Mouse (Mus musculus) fibroblast of lung, adult 2 months (primary cell): ENCODE data around the gene Lce1d.
"Not testable (repeated sequence)": the region's sequence is repeated elsewhere in the genome, so short reads cannot be mapped to it uniquely, and the experiment has no call there.

Source experiments
- DNase-seq: peaks from one replicate; pipeline ENCODE4 v3.0.0-alpha.2; 2011; ENCODE audit warnings: low read depth

Gene Lce1d

DNA sequence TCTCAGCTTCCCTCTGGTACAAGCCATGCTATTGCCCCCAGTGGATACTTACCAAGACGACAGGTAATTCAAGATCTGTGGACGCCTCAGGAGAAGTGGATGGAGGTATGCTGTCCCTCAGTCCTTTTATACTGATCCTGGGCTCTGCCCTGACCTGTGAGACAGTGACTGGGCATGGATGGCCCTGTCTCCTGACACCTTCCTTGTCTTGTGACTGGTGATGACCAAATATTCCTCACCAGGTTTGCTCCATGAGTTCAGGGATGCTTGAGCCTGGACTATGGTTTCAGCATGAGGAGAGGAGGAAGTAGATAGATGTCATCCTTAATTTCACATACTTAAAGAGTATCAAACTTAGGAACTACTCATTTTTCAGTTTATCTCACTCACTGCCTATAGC, at the start of gene Lce1d:
TSS of gene Lce1d (minus strand) at position 101 of the 400 bp plus-strand sequence.
- no peak for DNase-seq

DNA sequence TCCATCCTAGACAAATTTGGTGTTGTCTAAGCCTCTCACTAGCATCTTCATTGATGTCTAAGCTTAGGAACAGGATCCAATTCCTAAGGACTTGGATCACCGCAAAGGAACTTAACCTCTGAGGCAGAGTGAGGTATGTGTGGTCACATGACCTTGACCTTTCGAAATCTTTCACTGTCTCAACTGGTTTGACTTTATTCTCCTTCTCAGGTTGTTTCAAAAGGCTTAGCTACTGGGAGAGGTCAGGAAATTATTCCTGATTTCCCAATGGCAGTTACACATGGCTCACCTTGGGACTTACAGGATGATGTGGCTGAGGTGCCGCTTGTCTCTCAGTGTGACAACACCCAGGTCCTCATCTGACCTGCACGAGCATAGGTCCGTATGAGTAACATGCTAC, 35.6 kb upstream of the Lce1d start:
- no peak for DNase-seq

DNA sequence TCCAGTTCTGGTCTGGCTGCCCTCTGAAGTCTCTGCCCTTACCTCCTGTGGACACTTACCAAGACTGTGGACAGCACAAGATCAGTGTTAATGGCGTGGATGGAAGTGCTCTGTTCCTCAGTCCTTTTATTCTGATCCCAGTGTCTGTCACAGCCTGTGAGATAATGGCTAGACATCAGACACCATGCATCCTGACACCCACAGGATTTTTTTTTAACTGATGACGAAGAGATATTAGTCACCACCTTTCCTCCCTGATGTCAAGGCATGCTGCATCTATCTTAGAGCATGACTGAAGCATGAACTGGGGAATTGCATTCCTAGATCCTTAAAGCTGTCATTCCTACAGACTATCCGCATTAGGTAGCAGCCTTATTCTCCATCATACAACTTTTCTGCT, 33.2 kb upstream of the Lce1d start, which contains the start of gene Lce1f:
TSS of gene Lce1f (minus strand) at position 101 of the 400 bp plus-strand sequence.
- no peak for DNase-seq

DNA sequence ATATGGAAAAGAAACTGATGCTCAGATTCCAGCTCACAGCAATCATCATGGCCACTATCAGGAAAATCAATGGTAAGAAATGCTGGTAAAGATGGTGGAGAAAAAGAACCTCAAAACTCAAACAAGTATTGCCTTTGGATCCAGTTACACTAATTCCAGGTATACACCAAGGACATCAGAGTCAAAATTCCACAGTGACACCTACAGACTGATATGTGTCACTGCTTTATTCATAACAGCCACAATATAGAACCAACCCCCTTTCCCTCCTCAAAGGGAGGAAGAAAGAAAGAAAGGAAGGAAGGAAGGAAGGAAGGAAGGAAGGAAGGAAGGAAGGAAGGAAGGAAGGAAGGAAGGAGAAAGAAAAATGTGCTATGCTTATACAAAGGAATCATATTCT, 28.1 kb upstream of the Lce1d start:
- DNase-seq: no peak

DNA sequence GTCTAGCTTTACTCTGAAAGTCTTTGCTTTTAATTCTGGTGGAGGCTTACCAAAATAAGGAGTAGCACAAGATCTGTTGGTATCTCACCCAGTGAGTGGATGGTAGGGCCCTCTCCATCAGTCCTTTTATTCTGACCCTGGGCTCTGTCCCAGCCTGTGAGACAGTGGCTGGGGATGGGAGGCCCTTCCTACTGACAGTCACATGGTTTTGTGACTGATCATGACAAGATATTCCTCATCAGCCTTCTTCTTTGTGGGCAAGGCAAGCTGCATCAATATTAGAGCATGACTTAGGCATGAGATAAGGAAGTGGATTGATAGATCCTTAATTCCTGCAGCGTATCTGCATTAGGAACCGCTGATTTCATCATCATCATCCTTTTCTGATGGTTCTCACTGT, 22.0 kb upstream of the Lce1d start, which contains the start of gene Lce1e:
TSS of gene Lce1e (minus strand) at position 101 of the 400 bp plus-strand sequence.
- no peak for DNase-seq

DNA sequence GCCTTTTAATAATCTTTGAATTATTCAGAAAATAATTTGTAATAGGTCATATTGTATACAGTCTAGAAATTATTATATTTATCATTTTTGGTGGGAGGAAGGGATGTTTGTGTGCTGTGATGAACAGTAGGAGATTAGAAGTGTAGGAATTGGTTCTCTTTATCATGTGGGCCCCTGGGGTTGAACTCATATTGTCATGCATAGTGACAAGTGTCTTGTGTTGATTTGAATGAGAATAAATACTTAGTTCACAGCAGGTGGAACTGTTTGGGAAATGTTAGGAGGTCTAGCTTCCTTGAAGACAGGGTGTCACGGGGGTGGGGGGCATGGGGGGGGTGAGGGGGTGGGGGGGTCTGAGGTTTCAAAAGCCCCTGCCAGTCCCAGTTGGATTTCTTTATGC, 7.6 kb upstream of the Lce1d start:
- DNase-seq: no peak

DNA sequence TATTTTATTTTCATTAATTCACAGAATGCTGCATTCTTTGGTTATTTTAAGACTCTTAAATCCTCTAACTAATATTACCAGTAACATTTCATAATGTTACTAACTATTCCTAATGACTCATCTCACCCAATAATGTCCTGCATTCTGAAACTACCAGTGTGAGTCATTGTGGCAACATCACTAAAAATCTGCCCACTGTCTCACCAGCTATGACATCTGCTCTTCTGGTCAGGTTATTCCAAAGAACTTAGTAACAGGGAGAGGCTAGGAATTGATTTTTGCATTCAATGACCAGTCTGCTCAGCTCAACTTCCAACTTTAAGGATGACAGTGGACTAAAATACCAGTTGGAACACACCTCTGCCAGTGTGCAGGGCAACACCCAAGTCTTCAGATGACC, 4.7 kb upstream of the Lce1d start:
- DNase-seq: no peak

DNA sequence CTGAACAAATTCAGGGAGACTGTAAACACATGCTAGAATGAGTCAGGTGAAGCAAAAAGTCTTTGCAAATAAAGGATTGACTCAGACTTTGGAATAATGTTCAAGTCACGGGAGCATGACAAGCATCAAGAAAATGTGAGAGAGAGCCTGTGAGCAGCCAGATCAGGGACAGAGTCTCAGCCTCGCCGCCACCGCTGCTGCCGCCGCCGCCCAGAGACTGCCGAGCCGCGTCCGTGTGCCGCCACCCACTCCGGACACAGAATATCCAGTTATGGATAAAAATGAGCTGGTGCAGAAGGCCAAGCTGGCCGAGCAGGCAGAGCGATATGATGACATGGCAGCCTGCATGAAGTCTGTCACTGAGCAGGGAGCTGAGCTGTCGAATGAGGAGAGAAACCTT, 2.1 kb upstream of the Lce1d start:
- DNase-seq: not testable (repeated sequence)

DNA sequence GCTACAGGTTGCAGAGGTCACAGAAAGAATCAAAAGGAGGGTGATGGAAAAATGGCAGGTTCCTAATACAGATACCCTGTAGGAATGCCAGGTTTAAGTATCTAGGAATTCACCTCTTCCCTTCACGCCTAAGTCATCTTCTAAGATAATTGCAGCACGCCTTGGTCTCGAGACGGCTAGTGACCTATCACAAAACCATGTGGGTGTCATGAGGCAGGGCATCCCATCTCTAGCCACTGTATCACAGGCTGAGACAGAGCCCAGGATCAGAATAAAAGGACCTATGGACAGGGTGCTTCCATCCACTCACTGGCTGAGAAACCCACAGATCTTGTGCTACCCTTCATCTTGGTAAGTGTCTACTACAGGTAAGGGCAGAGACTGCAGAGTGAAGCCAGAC, 8.1 kb downstream of the Lce1d start, which contains the start of gene Lce1c:
TSS of gene Lce1c (plus strand) at position 301 of the 400 bp plus-strand sequence.
- no peak for DNase-seq

DNA sequence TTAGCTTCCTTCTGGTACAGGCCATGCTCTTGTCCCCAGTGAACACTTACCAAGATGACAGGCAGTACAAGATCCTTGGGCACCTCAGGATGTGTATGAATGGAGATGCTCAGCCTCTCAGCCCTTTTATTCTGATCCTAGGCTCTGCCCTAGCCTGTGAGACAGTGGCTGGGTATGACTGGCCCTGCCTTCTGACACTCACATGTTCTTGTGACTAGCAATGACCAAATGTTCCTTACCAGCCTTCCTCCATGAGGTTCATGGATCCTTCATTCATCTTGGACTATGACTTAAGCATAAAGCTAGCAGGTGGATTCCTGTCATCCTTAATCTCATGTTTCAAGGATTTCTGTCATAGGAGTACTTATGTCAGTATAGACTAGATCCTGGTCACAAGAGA, 16.8 kb downstream of the Lce1d start, which contains the start of gene Lce1a2:
TSS of gene Lce1a2 (minus strand) at position 101 of the 400 bp plus-strand sequence.
- DNase-seq: no peak

DNA sequence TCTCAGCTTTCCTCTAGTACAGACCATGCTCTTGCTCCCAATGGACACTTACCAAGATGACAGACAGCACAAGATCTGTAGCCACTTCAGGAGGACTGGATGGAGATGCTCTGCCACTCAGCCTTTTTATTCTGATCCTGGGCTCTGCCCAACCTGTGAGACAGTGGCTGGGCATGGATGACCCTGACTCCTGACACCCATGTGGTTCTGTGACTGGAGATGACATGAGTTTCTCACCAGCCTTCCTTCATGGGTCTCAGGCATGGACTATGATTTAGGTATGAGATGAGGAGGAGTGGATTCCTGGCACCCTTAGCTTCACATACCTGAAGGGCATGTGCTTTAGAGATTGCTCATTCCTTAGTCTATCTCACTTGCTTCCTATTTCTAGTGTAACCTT, 30.2 kb downstream of the Lce1d start, which contains the start of gene Lce1b:
TSS of gene Lce1b (minus strand) at position 101 of the 400 bp plus-strand sequence.
- no peak for DNase-seq

DNA sequence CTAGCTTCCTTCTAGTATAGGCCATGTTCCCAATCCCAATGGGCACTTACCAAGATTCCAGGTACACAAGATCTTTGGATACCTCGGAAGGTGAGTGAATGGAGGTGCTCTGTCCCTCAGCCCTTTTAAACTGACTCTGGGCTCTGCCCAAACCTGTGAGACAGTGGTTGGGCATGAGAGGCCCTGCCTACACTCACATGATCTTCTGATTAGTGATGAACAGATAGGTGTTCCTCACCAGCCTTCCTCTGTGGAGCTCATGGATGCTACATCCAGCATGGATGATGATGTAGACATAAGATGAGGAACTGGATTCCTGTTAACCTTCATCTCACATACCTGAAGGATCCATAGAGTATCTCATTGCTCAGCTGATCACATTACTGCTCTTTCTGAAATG, 38.8 kb downstream of the Lce1d start, which contains the start of gene Lce1a1:
TSS of gene Lce1a1 (minus strand) at position 101 of the 400 bp plus-strand sequence.
- DNase-seq: no peak

DNA sequence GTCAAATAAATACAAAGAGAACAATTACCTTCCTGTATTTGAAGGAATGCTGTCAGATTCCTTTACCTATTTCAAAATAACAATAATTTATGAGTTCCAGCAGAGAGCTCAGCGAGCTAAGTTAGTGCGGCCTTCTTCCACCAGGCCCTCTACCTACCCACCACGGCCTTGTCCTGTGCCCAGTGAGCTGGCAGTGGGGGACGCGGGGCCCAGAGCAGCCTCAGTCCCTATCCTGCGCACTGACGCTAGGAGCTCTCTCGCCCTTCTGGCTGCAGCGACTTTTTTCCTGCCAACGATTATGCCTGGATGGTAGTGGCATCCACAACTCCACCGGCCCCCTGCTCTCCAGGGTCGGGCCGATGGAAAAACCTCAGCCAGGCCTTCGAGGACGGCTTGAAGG, 47.2 kb downstream of the Lce1d start:
- DNase-seq: no peak

DNA sequence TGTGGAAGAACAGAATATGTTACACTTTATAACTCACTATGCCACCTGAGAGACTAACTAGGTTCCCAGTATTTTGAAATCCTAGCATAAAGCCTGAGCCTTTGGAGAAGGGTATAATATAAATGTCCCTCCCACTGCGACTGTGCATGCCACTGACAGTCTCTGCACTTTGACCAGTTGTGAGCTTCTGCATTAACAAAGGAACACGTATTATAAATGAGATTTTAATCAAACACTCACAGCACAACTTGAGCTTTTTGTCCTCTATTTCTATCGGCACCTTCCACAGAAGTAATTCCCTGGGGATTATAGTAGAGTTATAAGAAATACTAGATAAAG, 48.4 kb downstream of the Lce1d start:
- DNase-seq: no peak

DNA sequence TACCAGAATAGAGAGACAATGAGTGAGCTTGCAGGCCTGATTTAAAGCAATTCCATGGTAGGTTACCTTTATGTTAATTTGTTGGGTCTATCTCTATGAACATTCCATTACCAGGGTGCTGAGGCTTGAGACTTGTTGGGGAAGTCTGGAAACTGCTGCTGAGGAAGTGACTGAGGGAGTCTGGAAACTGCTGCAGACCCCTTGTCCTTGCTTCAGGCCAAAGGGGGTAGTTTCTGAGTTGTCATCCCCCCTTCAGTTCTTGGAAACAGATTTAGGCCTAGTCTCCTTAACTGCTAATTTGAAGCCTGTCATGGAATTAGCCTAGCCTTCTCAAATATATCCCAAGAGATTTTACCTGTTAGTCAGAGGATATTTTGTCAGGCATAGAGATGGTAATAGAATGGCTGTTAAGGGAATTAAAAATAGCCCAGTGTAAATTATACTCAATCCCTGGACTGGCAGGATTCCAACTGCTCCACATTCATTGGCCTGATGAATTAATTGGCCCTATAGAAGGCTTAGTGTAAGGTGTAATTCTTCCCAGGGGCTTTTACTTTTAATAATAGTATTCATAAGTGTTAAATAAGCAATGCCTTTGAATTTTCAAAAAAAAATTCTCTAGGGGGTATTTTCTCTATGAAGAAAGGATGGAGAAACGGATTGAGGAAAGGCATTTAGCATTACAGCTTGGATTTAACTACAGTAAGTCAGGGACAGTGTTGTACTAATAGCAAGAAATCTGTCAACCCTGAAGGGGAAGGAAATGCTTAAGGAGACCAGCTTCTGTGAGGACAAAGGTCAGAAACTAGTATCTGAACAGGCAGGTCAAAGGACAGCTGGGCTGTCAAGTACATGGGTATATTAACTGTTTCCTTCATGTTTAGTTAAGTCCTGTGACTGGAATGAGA, 49.0 kb downstream of the Lce1d start:
- DNase-seq: no peak
